8 mouse cellular contexts compared by ENCODE assay signal in the genomic region with DNA sequence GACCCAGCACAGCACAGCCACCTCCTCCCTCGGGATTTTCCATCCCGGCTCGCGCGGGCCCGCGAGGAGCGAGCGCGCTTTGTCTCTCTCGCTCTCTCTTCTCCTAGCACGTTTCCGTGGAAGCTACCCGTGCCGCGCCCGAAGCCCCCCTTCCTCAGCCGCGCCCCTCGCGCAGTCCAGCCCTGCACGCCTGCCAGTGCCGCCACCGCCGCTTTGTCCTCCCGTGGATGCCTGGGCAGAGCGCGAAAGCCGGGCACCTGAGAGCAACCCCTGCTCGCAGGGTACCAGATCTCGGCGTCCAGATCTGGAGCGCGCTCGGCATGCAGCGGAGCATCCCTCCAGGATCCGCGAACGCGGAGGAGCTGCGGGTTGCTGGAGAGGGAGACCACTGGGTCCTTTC. TPM values are rescaled to one million over a fixed set of nuclear protein-coding genes. Genes with fewer than 3 reads are reported as not detected.
DNase-seq lines count a peak whose midpoint lies in the region; ATAC-seq lines count a peak whose summit lies in the region.

No protein-coding gene starts in this region.

- peaks cover 14% of the 10 kb centered on the region for H3K27me3 ChIP-seq in hindbrain, embryonic 12.5 days
- H3K27me3 ChIP-seq in limb, embryonic 13.5 days = peaks cover 35% of the 10 kb centered on the region

- H3K4me3 ChIP-seq in hindbrain, embryonic 12.5 days = peak overlapping the region; percentile 69
- H3K4me3 ChIP-seq in limb, embryonic 13.5 days = peak overlapping the region; percentile 50; the same call in 1 of the 2 replicates

- H3K36me3 ChIP-seq in hindbrain, embryonic 12.5 days = no peaks in the 10 kb centered on the region
- H3K36me3 ChIP-seq in limb, embryonic 13.5 days = no peaks in the 10 kb centered on the region

- peaks cover 20% of the 10 kb centered on the region for H3K4me1 ChIP-seq in hindbrain, embryonic 12.5 days
- peaks cover 16% of the 10 kb centered on the region; the same call in 1 of the 2 replicates for H3K4me1 ChIP-seq in limb, embryonic 13.5 days

- peak; percentile 11; the same call in 1 of the 2 replicates for ATAC-seq in hindbrain, embryonic 12.5 days (ENCODE audit: low FRiP score)
- no peak for ATAC-seq in limb, embryonic 13.5 days (ENCODE audit: low FRiP score, low read depth)

- H3K9ac ChIP-seq in hindbrain, embryonic 12.5 days = peak overlapping the region; percentile 74
- H3K9ac ChIP-seq in limb, embryonic 13.5 days = no peak overlapping the region

- 1% methylated on average over 39 of the region's 41 CpGs for WGBS in hindbrain, embryonic 12.5 days
- 5% methylated on average over 40 of the region's 41 CpGs for WGBS in limb, embryonic 13.5 days

- peak overlapping the region; percentile 82 for H3K27ac ChIP-seq in hindbrain, embryonic 12.5 days
- H3K27ac ChIP-seq in limb, embryonic 13.5 days = no peak overlapping the region

- H3K9me3 ChIP-seq in hindbrain, embryonic 12.5 days (replicated peaks) = no peaks in the 10 kb centered on the region
- no peaks in the 10 kb centered on the region for H3K9me3 ChIP-seq in limb, embryonic 13.5 days

- DNase-seq in layer of hippocampus, adult 11-12 months (ENCODE audit: low spot score) = peak; percentile 48
- no peak for DNase-seq in layer of hippocampus, adult 9-10 months (ENCODE audit: low spot score)
- peak; percentile 35 for DNase-seq in embryo, embryonic 11 days
- peak; percentile 75 for DNase-seq in right cerebral cortex, postnatal 4 days
- DNase-seq in urinary bladder, postnatal 14 days (ENCODE audit: low spot score) = no peak
- DNase-seq in kidney, postnatal 14 days = no peak

- peak overlapping the region; percentile 67 for H3K4me2 ChIP-seq in hindbrain, embryonic 12.5 days (replicated peaks)
- peak overlapping the region; percentile 31; the same call in 1 of the 2 replicates for H3K4me2 ChIP-seq in limb, embryonic 13.5 days (replicated peaks)

RNA-seq across cellular contexts. Expression of a gene that starts 1.2 kb away (rescaled TPM):
- polyA plus RNA-seq in hindbrain, embryonic 12.5 days (2016; fragmentation: Nextera tagmentation; extraction: Ambion mirVana) = 29.2 and 31.2 TPM in 2 replicates
- polyA plus RNA-seq in limb, embryonic 13.5 days (2015; fragmentation: Nextera tagmentation; extraction: Ambion mirVana) = 4.5 and 11.8 TPM in 2 replicates

Comparison
In these comparisons a context has a peak if more than half of its experiments do, and no peak if none do; other contexts are left out.
1. DNase-seq: peak in layer of hippocampus, adult 11-12 months (single experiment), embryo, embryonic 11 days (single experiment) and right cerebral cortex, postnatal 4 days (single experiment); none in layer of hippocampus, adult 9-10 months (single experiment), urinary bladder, postnatal 14 days (single experiment) and kidney, postnatal 14 days (single experiment).